ENCODE assay signal across 27 mouse cellular contexts in the genomic region with DNA sequence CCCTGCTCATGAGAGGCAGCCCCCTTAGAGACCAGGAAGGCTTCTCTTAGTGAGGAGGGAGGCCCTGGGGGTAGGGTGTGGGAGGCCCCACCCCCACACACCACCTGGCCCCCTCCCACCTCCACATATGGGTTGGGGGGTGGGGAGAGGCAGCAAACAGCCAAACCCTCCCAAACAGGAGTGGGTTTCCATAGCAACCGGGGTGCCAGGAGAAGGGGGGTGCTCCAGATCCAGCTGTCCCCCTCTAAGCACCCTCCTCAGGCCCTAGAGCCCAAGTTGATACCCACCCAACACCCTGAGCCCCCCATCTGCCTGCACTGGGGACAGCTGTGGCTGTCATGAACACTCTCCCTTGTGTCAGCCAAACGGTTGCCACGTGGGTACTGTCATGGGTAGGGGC. TPM values are rescaled to one million over a fixed set of nuclear protein-coding genes. Genes with fewer than 3 reads are reported as not detected.
DNase-seq lines count a peak whose midpoint lies in the region; ATAC-seq and TF ChIP-seq lines count a peak whose summit lies in the region.
"Had no signal": no experiment of that assay in that cellular context is flagged by ENCODE, and none has a peak within 500 bp of the region (broad histone marks: within the 10 kb centered on the region; RNA-seq: fewer than 3 reads in every experiment).

No protein-coding gene starts in this region.

- H3K27ac ChIP-seq in forebrain, postnatal 0 days (ENCODE audit: low read depth, low read length) = peak overlapping the region; percentile 88
- no peak overlapping the region for H3K27ac ChIP-seq in intestine, postnatal 0 days (ENCODE audit: low read depth, low read length)
- H3K27ac ChIP-seq: embryonic facial prominence, embryonic 12.5 days; hindbrain, embryonic 10.5 days; hindbrain, embryonic 15.5 days; liver, embryonic 14.5 days; macrophage; midbrain, embryonic 13.5 days had no signal

- H3K4me3 ChIP-seq in forebrain, postnatal 0 days (ENCODE audit: low read depth, low read length) = no peak overlapping the region
- no peak overlapping the region for H3K4me3 ChIP-seq in intestine, postnatal 0 days (ENCODE audit: low read depth, low read length)
- H3K4me3 ChIP-seq: embryonic facial prominence, embryonic 12.5 days; hindbrain, embryonic 10.5 days; hindbrain, embryonic 15.5 days; midbrain, embryonic 13.5 days had no signal

- WGBS in forebrain, postnatal 0 days = 39% methylated on average over 3 of the region's 3 CpGs
- WGBS in intestine, postnatal 0 days = 84% methylated on average over 3 of the region's 3 CpGs

- H3K9ac ChIP-seq in forebrain, postnatal 0 days = peak overlapping the region; percentile 14; the same call in 1 of the 2 replicates
- H3K9ac ChIP-seq in intestine, postnatal 0 days (ENCODE audit: low read depth, low read length) = no peak overlapping the region
- H3K9ac ChIP-seq: embryonic facial prominence, embryonic 12.5 days; hindbrain, embryonic 15.5 days; liver, embryonic 14.5 days; midbrain, embryonic 13.5 days had no signal

- ATAC-seq in forebrain, postnatal 0 days = no peak
- ATAC-seq in intestine, postnatal 0 days = no peak
- ATAC-seq: midbrain, embryonic 13.5 days had no signal

- no peak for TF ChIP-seq CTCF in forebrain, postnatal 0 days (IDR thresholded peaks at IDR 0.05; ENCODE audit: low read depth)
- no peak for TF ChIP-seq CTCF in intestine, postnatal 0 days (IDR thresholded peaks at IDR 0.05; ENCODE audit: low read depth)

- H3K36me3 ChIP-seq in forebrain, postnatal 0 days (ENCODE audit: insufficient read depth) = no peaks in the 10 kb centered on the region
- no peaks in the 10 kb centered on the region for H3K36me3 ChIP-seq in intestine, postnatal 0 days (ENCODE audit: control insufficient read depth, insufficient read depth)
- H3K36me3 ChIP-seq: embryonic facial prominence, embryonic 12.5 days; hindbrain, embryonic 10.5 days; hindbrain, embryonic 15.5 days; midbrain, embryonic 13.5 days had no signal

- H3K27me3 ChIP-seq in forebrain, postnatal 0 days (ENCODE audit: insufficient read depth, low read length) = no peaks in the 10 kb centered on the region
- H3K27me3 ChIP-seq in intestine, postnatal 0 days (replicated peaks; ENCODE audit: control insufficient read depth, insufficient read depth, low read length) = peaks cover 46% of the 10 kb centered on the region

- no peak overlapping the region for H3K4me2 ChIP-seq in forebrain, postnatal 0 days (ENCODE audit: low read depth)
- no peak overlapping the region for H3K4me2 ChIP-seq in intestine, postnatal 0 days (replicated peaks; ENCODE audit: low read depth)
- H3K4me2 ChIP-seq: embryonic facial prominence, embryonic 12.5 days had no signal

- peaks cover 40% of the 10 kb centered on the region for H3K4me1 ChIP-seq in forebrain, postnatal 0 days (ENCODE audit: insufficient read depth)
- peaks cover 10% of the 10 kb centered on the region; the same call in 1 of the 2 replicates for H3K4me1 ChIP-seq in intestine, postnatal 0 days (replicated peaks; ENCODE audit: control insufficient read depth, insufficient read depth, low read length)

- H3K9me3 ChIP-seq in forebrain, postnatal 0 days (ENCODE audit: low read length) = no peaks in the 10 kb centered on the region
- no peaks in the 10 kb centered on the region for H3K9me3 ChIP-seq in intestine, postnatal 0 days (ENCODE audit: control insufficient read depth)
- H3K9me3 ChIP-seq: embryonic facial prominence, embryonic 12.5 days; hindbrain, embryonic 10.5 days; hindbrain, embryonic 15.5 days; midbrain, embryonic 13.5 days had no signal

- peak; percentile 68 to 72 for DNase-seq in layer of hippocampus, adult 18-20 months (ENCODE audit: low spot score in 2 of 2)
- DNase-seq in layer of hippocampus, adult 9-10 months (ENCODE audit: low spot score) = no peak
- peak; percentile 66 to 71 for DNase-seq in right cerebral cortex, postnatal 10 days (ENCODE audit: low spot score in 2 of 2)
- no peak for DNase-seq in right cerebral cortex, postnatal 36 days (ENCODE audit: low spot score in 2 of 2)
- DNase-seq in forebrain, postnatal 0 days = no peak
- DNase-seq: adrenal gland, adult 2 months; adrenal gland, postnatal 36 days; B cell, adult 2 months; cerebellum, adult 8-10 months; embryo, embryonic 11 days; gastrocnemius, postnatal 14 days; heart, postnatal 14 days; kidney, adult 2 months; kidney, postnatal 36 days; liver; lung, adult 2 months; lung, postnatal 10 days had no signal

RNA-seq across cellular contexts. Expression of a gene that starts 6.1 kb away (rescaled TPM):
- total RNA-seq in layer of hippocampus, adult 18-20 months (2021) = 10 to 100 TPM; 40.7 to 40.9 TPM
- total RNA-seq in forebrain, postnatal 0 days (2014; rRNA removed) = 40.8 and 44.0 TPM in 2 replicates
- 3.5 and 3.6 TPM in 2 replicates for polyA plus RNA-seq in forebrain, postnatal 0 days (2015; fragmentation: Nextera tagmentation; extraction: Ambion mirVana)
- polyA plus RNA-seq in intestine, postnatal 0 days (2015; fragmentation: Nextera tagmentation; extraction: Ambion mirVana) = 0.17 and 0.20 TPM in 2 replicates
- total RNA-seq: granulocyte monocyte progenitor cell, adult 5-6 weeks; megakaryocyte-erythroid progenitor cell, adult 5-6 weeks; neutrophil, adult 5-6 weeks had no signal
- polyA plus RNA-seq: macrophage had no signal

Comparison
In these comparisons a context has a peak if more than half of its experiments do, and no peak if none do; other contexts are left out.
1. DNase-seq: peak in layer of hippocampus, adult 18-20 months (2 of 2) and right cerebral cortex, postnatal 10 days (2 of 2); none in layer of hippocampus, adult 9-10 months (single experiment), right cerebral cortex, postnatal 36 days (0 of 2) and forebrain, postnatal 0 days (single experiment).